Mouse (Mus musculus) T-helper 17 cell (primary cell): ENCODE measurements around the gene Vmn1r69.

ENCODE experiments used
- in situ Hi-C, 2 experiments: fragments of 300-600 bp; cut with MboI, MseI; formaldehyde crosslinking; loops; 1 replicate in 1 of 2; 2 replicates in 1 of 2; pipeline ENCODE4 v1.15.1; 2025; ENCODE audit warnings: high pct_unique_total_duplicates in 2 of 2

Gene Vmn1r69

DNA sequence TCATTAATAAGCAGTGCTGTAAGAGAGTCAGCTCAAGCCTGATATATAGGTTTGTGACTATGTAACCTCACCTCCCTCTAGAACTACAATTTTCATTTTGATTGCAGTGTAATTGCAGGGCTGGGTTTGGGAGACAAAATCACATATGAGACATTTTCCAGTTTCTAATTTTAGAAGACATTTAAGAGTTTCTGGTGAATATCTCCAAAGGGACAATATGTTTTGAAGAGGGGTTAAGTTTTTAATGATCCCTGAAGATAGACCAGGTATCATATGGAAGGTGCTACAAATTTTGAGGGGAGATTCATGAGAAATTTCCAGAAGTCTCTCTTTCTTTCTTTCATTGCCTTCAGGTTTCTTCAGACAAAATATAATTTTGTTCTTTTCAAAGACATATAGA is at the start of gene Vmn1r69:
Gene Vmn1r69 (minus strand): TSS at position 101 of the 400 bp plus-strand sequence.
- in situ Hi-C loops, result no loop called here

DNA sequence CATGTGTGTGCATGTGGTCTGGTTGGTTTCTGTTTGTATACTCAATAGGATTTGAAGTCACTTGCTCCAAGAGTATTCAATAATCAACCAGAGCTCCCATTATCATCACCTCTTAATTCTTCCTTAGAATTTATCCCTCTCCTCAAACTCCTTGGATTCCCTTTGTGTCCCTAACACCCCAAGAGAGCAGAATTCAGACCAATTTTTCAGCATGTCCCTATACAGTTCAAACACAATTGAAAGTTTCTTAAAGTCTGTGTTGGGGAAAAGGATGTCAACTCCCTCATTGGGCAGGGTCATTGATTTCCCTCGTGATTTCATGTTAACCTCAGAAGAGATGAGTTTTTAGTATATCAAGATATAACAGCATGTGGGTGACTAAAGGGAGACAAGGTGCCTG is 17.8 kb upstream of the Vmn1r69 start, which contains the start of gene Vmn1r70:
Gene Vmn1r70 (plus strand): TSS at position 301 of the 400 bp plus-strand sequence.
- in situ Hi-C loops, result no loop called here

DNA sequence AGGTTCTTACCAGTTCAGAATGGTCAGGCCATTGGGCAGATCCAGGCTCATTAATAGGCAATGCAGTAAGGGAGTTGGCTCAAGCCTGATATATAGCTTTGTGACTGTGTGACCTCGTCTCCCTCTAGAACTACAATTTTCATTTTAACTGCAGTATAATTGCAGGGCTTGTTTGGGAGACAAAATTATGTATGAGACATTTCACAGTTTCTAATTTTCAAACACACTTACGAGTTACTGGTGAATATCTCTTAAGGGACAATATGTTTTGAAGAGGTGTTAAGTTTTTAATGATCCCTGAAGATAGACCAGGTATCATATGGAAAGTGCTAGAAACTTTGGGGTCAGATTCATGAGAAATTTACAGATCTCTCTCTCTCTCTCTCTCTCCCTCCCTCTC is 55.1 kb downstream of the Vmn1r69 start, which contains the start of gene Vmn1r68:
Gene Vmn1r68 (minus strand): TSS at position 101 of the 400 bp plus-strand sequence.
- in situ Hi-C loops, result no loop called here
